Mouse (Mus musculus): Measurements from ENCODE around the gene Ppp3r1. TPM values are rescaled to one million over a fixed set of nuclear protein-coding genes. Genes with fewer than 3 reads are reported as not detected.
"Not testable (repeated sequence)": the region's sequence is repeated elsewhere in the genome, so short reads cannot be mapped to it uniquely, and the experiment has no call there.

Gene Ppp3r1
- polyA plus RNA-seq, 1 experiment = 506 TPM

DNA sequence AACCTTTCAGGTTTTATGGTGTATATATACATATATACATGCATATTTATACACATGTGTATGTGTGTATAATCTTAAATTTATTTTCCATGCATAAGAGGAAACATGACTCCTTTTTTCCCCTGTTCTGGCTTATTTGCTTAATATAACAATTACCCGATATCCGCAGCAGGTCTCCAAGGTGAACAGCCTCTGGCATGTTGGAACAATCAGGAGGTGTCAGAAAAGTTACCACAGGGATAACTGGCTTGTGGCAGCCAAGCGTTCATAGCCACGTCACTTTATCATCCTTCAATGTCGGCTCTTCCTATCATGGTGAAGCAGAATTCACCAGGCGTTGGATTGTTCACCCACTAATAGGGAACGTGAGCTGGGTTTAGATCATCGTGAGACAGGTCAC lies 62.1 kb downstream of the Ppp3r1 start:
- no peak overlapping the region for H3K4me3 ChIP-seq (ENCODE audit: insufficient read depth, low read length)
- TF ChIP-seq CTCF (IDR thresholded peaks at IDR 0.05; ENCODE audit: extremely low read depth, insufficient read depth, low read length) (no peak), POLR2A (IDR thresholded peaks at IDR 0.05; ENCODE audit: extremely low read depth, insufficient read depth, low read length) (no peak)
- no peak overlapping the region for H3K27ac ChIP-seq (ENCODE audit: insufficient read depth, low read length)
- no peaks in the 10 kb centered on the region; the same call in 1 of the 2 replicates for H3K4me1 ChIP-seq (ENCODE audit: control insufficient read depth, insufficient read depth, low read length)

DNA sequence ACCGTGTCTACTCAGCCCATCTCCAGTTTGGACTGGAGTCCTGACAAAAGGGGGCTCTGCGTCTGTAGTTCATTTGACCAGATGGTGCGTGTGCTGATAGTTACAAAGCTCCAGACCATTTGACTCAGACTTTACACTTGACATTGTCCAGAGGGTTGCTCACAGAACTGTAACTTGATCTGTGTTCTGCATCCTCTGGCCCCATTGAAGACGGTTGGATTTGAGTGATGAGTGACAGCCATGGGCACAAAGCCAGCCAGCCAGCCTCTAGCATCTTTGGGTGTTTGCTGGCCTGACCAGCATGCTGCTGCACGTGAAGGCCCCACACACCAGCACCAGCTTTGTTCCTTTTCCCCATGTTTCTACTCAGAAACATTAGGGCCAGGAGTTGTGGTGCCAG lies 73.7 kb downstream of the Ppp3r1 start:
- no peak overlapping the region for H3K4me3 ChIP-seq (ENCODE audit: insufficient read depth, low read length)
- no peak for TF ChIP-seq CTCF (IDR thresholded peaks at IDR 0.05; ENCODE audit: extremely low read depth, insufficient read depth, low read length)
- no peak for TF ChIP-seq POLR2A (IDR thresholded peaks at IDR 0.05; ENCODE audit: extremely low read depth, insufficient read depth, low read length)
- no peak overlapping the region for H3K27ac ChIP-seq (ENCODE audit: insufficient read depth, low read length)
- H3K4me1 ChIP-seq (ENCODE audit: control insufficient read depth, insufficient read depth, low read length) = no peaks in the 10 kb centered on the region

DNA sequence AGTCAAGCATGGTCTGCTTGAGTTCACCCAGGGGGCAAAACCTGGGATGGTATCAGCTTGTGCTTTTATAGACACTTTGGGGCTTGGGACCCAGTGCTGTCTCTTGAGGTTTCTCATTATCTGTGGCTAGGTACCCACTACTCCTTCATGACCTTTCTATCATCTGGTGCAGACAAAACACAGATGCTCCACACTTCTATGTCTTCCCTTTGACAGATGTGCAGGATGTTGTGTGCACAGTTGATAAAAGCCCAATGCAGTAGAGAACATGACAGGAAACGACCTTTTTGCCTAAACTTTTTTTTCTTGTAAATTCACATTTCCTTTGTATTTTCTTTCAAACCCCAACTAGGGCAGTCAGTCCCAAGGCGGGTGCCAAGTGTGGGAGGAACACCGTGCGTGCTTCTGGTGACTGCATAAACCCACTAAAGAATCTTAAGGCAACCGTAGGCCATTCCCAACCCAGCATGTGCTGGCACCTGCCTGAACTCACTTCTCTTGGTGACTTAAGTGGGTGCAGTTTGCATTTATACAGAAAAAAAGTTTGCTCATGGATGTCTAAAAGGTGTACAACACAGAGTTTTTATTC lies 77.5 kb downstream of the Ppp3r1 start:
- Histone ChIP-seq H3K27ac (ENCODE audit: insufficient read depth, low read length) (no peak overlapping the region), H3K4me1 (ENCODE audit: control insufficient read depth, insufficient read depth, low read length) (no peaks in the 10 kb centered on the region), H3K4me3 (ENCODE audit: insufficient read depth, low read length) (no peak overlapping the region)
- TF ChIP-seq POLR2A (IDR thresholded peaks at IDR 0.05; ENCODE audit: extremely low read depth, insufficient read depth, low read length) (no peak), CTCF (IDR thresholded peaks at IDR 0.05; ENCODE audit: extremely low read depth, insufficient read depth, low read length) (no peak)

DNA sequence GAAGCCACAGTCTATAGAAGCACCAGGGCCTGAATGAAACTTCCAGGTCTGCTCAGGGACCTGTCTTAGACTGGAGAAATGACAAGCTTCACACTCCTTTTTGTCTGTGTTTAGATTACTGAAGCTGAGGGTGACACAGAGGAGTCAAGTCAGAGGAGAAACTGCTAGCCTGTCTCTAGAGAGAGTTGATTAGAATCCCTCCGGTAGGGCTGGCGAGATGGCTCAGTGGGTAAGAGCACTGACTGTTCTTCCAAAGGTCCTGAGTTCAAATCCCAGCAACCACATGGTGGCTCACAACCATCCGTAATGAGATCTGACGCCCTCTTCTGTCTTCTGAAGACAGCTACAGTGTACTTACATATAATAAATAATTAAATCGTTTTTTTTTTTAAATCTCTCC lies 79.5 kb downstream of the Ppp3r1 start:
- H3K4me3 ChIP-seq (ENCODE audit: insufficient read depth, low read length); H3K27ac ChIP-seq (ENCODE audit: insufficient read depth, low read length); H3K4me1 ChIP-seq (ENCODE audit: control insufficient read depth, insufficient read depth, low read length): not testable (repeated sequence)

DNA sequence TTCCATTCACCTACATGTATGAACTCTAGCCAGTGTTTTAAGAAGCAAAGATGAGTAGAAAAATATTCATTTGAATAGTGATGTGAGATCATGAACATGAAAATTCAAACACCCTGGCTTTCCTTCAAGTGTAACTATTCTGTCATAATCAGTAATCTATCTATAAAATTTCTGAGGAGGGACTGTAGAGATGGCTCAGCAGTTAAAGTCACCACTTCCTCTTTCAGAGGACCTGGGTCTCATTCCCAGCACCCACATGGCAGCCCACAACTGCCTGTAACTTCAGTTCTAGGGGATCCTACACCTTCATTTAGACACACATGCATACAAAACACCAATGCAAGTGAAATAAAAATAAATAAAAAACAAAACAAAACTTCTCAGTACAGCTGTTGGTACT lies 89.7 kb downstream of the Ppp3r1 start:
- no peaks in the 10 kb centered on the region for H3K4me1 ChIP-seq (ENCODE audit: control insufficient read depth, insufficient read depth, low read length)
- no peak for TF ChIP-seq POLR2A (IDR thresholded peaks at IDR 0.05; ENCODE audit: extremely low read depth, insufficient read depth, low read length)
- no peak for TF ChIP-seq CTCF (IDR thresholded peaks at IDR 0.05; ENCODE audit: extremely low read depth, insufficient read depth, low read length)
- H3K27ac ChIP-seq (ENCODE audit: insufficient read depth, low read length) = no peak overlapping the region
- no peak overlapping the region for H3K4me3 ChIP-seq (ENCODE audit: insufficient read depth, low read length)

Other genes with a start within 250 kb of the Ppp3r1 start
- 0.57 and 0.63 TPM in 2 replicates for gene Fbxo48, start 207.9 kb upstream of the Ppp3r1 start, polyA plus RNA-seq (2012; rRNA removed)
- 114 and 115 TPM in 2 replicates for gene Cnrip1, start 107.7 kb upstream of the Ppp3r1 start, polyA plus RNA-seq (2012; rRNA removed)
- 6.2 and 7.2 TPM in 2 replicates for gene Plek, start 106.9 kb upstream of the Ppp3r1 start, polyA plus RNA-seq (2012; rRNA removed)
- 6.7 and 7.7 TPM in 2 replicates for gene Wdr92, start 22.8 kb downstream of the Ppp3r1 start, polyA plus RNA-seq (2012; rRNA removed)
- gene Pno1, start 52.3 kb downstream of the Ppp3r1 start, polyA plus RNA-seq (2012; rRNA removed) = 13.5 and 13.7 TPM in 2 replicates
- gene C1d, start 98.3 kb downstream of the Ppp3r1 start, polyA plus RNA-seq (2012; rRNA removed) = 26.7 and 34.0 TPM in 2 replicates

Data from cortical plate, adult 2 months (tissue).